Comparison of ENCODE assay signal across 27 mouse cellular contexts in the genomic region with DNA sequence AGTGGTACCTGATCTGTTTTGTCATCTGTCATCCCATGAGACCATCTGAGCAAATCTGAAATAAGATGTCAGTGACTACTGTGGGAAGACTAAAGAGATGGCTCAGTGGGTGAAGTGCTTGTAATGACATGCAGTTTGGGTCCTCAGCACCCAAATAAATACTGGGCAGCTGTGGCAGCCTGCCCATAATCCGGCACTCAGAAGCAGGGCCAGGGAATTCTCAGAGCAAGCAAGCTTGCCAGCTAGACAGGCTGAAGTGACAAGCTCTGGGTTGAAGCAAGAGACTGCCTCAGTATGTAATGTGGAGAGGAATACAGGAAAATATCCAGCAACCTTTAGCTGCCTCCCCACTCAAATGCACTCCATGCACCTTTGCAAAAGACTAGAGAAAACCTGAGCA. TPM values are rescaled to one million over a fixed set of nuclear protein-coding genes. Genes with fewer than 3 reads are reported as not detected.
A peak's percentile ranks its signal among the peaks of the same experiment; 100 is the strongest.
DNase-seq lines count a peak whose midpoint lies in the region; ATAC-seq and TF ChIP-seq lines count a peak whose summit lies in the region.
"Had no signal": no experiment of that assay in that cellular context is flagged by ENCODE, and none has a peak within 500 bp of the region (broad histone marks: within the 10 kb centered on the region; RNA-seq: fewer than 3 reads in every experiment).

No protein-coding gene starts in this region.

- H3K27ac ChIP-seq in hindbrain, embryonic 16.5 days (ENCODE audit: low read depth, low read length) = no peak overlapping the region; the same call in 1 of the 2 replicates
- H3K27ac ChIP-seq in hindbrain, embryonic 10.5 days = no peak overlapping the region
- H3K27ac ChIP-seq in midbrain, postnatal 0 days (ENCODE audit: low read depth, low read length) = no peak overlapping the region
- H3K27ac ChIP-seq in midbrain, embryonic 16.5 days (ENCODE audit: low read length) = no peak overlapping the region
- no peak overlapping the region for H3K27ac ChIP-seq in forebrain, postnatal 0 days (ENCODE audit: low read depth, low read length)
- H3K27ac ChIP-seq: embryonic facial prominence, embryonic 10.5 days; hindbrain, embryonic 12.5 days; intestine, embryonic 15.5 days; limb, embryonic 13.5 days; liver, embryonic 12.5 days; midbrain, embryonic 10.5 days; neural tube, embryonic 13.5 days; stomach, postnatal 0 days had no signal

- 53% methylated on average over 1 of the region's 1 CpGs for WGBS in hindbrain, embryonic 16.5 days
- WGBS in hindbrain, embryonic 10.5 days = 93% methylated on average over 1 of the region's 1 CpGs
- WGBS in midbrain, postnatal 0 days = 52% methylated on average over 1 of the region's 1 CpGs
- WGBS in midbrain, embryonic 16.5 days = 58% methylated on average over 1 of the region's 1 CpGs
- WGBS in forebrain, postnatal 0 days = 27% methylated on average over 1 of the region's 1 CpGs

- no peaks in the 10 kb centered on the region for H3K27me3 ChIP-seq in hindbrain, embryonic 16.5 days (replicated peaks; ENCODE audit: control insufficient read depth, insufficient read depth, low read length)
- H3K27me3 ChIP-seq in hindbrain, embryonic 10.5 days (ENCODE audit: insufficient read depth, poor library complexity, severe bottlenecking) = no peaks in the 10 kb centered on the region
- H3K27me3 ChIP-seq in midbrain, postnatal 0 days (ENCODE audit: insufficient read depth, low read length) = no peaks in the 10 kb centered on the region
- no peaks in the 10 kb centered on the region for H3K27me3 ChIP-seq in midbrain, embryonic 16.5 days (ENCODE audit: control insufficient read depth, insufficient read depth, low read depth, low read length)
- no peaks in the 10 kb centered on the region for H3K27me3 ChIP-seq in forebrain, postnatal 0 days (ENCODE audit: insufficient read depth, low read length)
- H3K27me3 ChIP-seq: hindbrain, embryonic 12.5 days; intestine, embryonic 15.5 days; limb, embryonic 13.5 days; liver, embryonic 12.5 days; neural tube, embryonic 13.5 days had no signal

- no peaks in the 10 kb centered on the region for H3K4me1 ChIP-seq in hindbrain, embryonic 16.5 days (ENCODE audit: control insufficient read depth, insufficient read depth, low read depth, low read length)
- no peaks in the 10 kb centered on the region; the same call in 1 of the 2 replicates for H3K4me1 ChIP-seq in hindbrain, embryonic 10.5 days (replicated peaks)
- peaks cover 2% of the 10 kb centered on the region; the same call in 1 of the 2 replicates for H3K4me1 ChIP-seq in midbrain, postnatal 0 days (ENCODE audit: insufficient read depth, low read length)
- no peaks in the 10 kb centered on the region for H3K4me1 ChIP-seq in midbrain, embryonic 16.5 days (ENCODE audit: control insufficient read depth, insufficient read depth, low read length)
- H3K4me1 ChIP-seq in forebrain, postnatal 0 days (ENCODE audit: insufficient read depth) = no peaks in the 10 kb centered on the region
- H3K4me1 ChIP-seq: hindbrain, embryonic 12.5 days; intestine, embryonic 15.5 days; liver, embryonic 12.5 days; midbrain, embryonic 10.5 days; neural tube, embryonic 13.5 days had no signal

- no peak for TF ChIP-seq CTCF in midbrain, postnatal 0 days (IDR thresholded peaks at IDR 0.05)
- no peak for TF ChIP-seq CTCF in forebrain, postnatal 0 days (IDR thresholded peaks at IDR 0.05; ENCODE audit: low read depth)

- H3K9ac ChIP-seq in hindbrain, embryonic 16.5 days (ENCODE audit: low read depth, low read length) = no peak overlapping the region
- no peak overlapping the region for H3K9ac ChIP-seq in midbrain, postnatal 0 days (replicated peaks; ENCODE audit: low read length, poor library complexity, severe bottlenecking)
- H3K9ac ChIP-seq in midbrain, embryonic 16.5 days (ENCODE audit: low read depth, low read length) = no peak overlapping the region
- H3K9ac ChIP-seq in forebrain, postnatal 0 days = no peak overlapping the region
- H3K9ac ChIP-seq: hindbrain, embryonic 12.5 days; intestine, embryonic 15.5 days; limb, embryonic 13.5 days; liver, embryonic 12.5 days; neural tube, embryonic 13.5 days had no signal

- no peak overlapping the region for H3K4me2 ChIP-seq in hindbrain, embryonic 16.5 days (ENCODE audit: low read length)
- H3K4me2 ChIP-seq in midbrain, postnatal 0 days (ENCODE audit: low read depth, low read length, poor library complexity, severe bottlenecking) = no peak overlapping the region
- H3K4me2 ChIP-seq in midbrain, embryonic 16.5 days (ENCODE audit: low read length) = no peak overlapping the region
- no peak overlapping the region for H3K4me2 ChIP-seq in forebrain, postnatal 0 days (ENCODE audit: low read depth)
- H3K4me2 ChIP-seq: heart, embryonic 11.5 days; hindbrain, embryonic 12.5 days; intestine, embryonic 15.5 days; limb, embryonic 13.5 days; liver, embryonic 12.5 days; neural tube, embryonic 13.5 days had no signal

- no peaks in the 10 kb centered on the region for H3K9me3 ChIP-seq in hindbrain, embryonic 16.5 days (ENCODE audit: control insufficient read depth, low read length)
- no peaks in the 10 kb centered on the region for H3K9me3 ChIP-seq in hindbrain, embryonic 10.5 days
- no peaks in the 10 kb centered on the region for H3K9me3 ChIP-seq in midbrain, postnatal 0 days (ENCODE audit: low read length)
- no peaks in the 10 kb centered on the region for H3K9me3 ChIP-seq in midbrain, embryonic 16.5 days (replicated peaks; ENCODE audit: control insufficient read depth, low read length, poor library complexity, severe bottlenecking)
- H3K9me3 ChIP-seq in forebrain, postnatal 0 days (ENCODE audit: low read length) = no peaks in the 10 kb centered on the region
- H3K9me3 ChIP-seq: embryonic facial prominence, embryonic 10.5 days; hindbrain, embryonic 12.5 days; intestine, embryonic 15.5 days; limb, embryonic 13.5 days; liver, embryonic 12.5 days; midbrain, embryonic 10.5 days; neural tube, embryonic 13.5 days had no signal

- peak; percentile 54 to 64 for DNase-seq in cerebellum, postnatal 10 days
- DNase-seq in cerebellum, postnatal 25 days = no peak
- no peak for DNase-seq in hindbrain, embryonic 10.5 days (ENCODE audit: low spot score)
- peak; percentile 64 for DNase-seq in midbrain, postnatal 0 days (ENCODE audit: low spot score)
- peak; percentile 43 for DNase-seq in forebrain, postnatal 0 days
- no peak for DNase-seq in kidney, postnatal 25 days
- DNase-seq: adrenal gland, postnatal 10 days; cerebellum, adult 8-10 months; kidney, adult 8-10 months; kidney, postnatal 10 days; layer of hippocampus, postnatal 36 days; lung, adult 18-20 months; lung, postnatal 10 days; retina, postnatal 1 day had no signal

- no peak overlapping the region for H3K4me3 ChIP-seq in hindbrain, embryonic 16.5 days (ENCODE audit: low read length)
- H3K4me3 ChIP-seq in hindbrain, embryonic 10.5 days = no peak overlapping the region
- no peak overlapping the region for H3K4me3 ChIP-seq in midbrain, postnatal 0 days (ENCODE audit: low read depth, low read length)
- H3K4me3 ChIP-seq in midbrain, embryonic 16.5 days (ENCODE audit: low read depth, low read length) = no peak overlapping the region
- H3K4me3 ChIP-seq in forebrain, postnatal 0 days (ENCODE audit: low read depth, low read length) = no peak overlapping the region
- H3K4me3 ChIP-seq: embryonic facial prominence, embryonic 10.5 days; hindbrain, embryonic 12.5 days; intestine, embryonic 15.5 days; limb, embryonic 13.5 days; liver, embryonic 12.5 days; midbrain, embryonic 10.5 days; myocyte; neural tube, embryonic 13.5 days had no signal

- 0 out of 2 replicates have a peak, but pooled peaks have one; percentile 58 for ATAC-seq in hindbrain, embryonic 16.5 days
- 0 out of 2 replicates have a peak, but pooled peaks have one; percentile 16 for ATAC-seq in midbrain, postnatal 0 days (ENCODE audit: low FRiP score)
- no peak for ATAC-seq in midbrain, embryonic 16.5 days
- ATAC-seq in forebrain, postnatal 0 days = peak; percentile 60
- ATAC-seq: activated CD4-positive, CD25-positive, alpha-beta regulatory T cell, adult 4 months; intestine, embryonic 15.5 days; liver, embryonic 12.5 days had no signal

- H3K36me3 ChIP-seq in hindbrain, embryonic 16.5 days (ENCODE audit: control insufficient read depth, insufficient read depth, low read length) = no peaks in the 10 kb centered on the region
- no peaks in the 10 kb centered on the region for H3K36me3 ChIP-seq in hindbrain, embryonic 10.5 days
- no peaks in the 10 kb centered on the region for H3K36me3 ChIP-seq in midbrain, postnatal 0 days (ENCODE audit: insufficient read depth, low read length)
- no peaks in the 10 kb centered on the region for H3K36me3 ChIP-seq in midbrain, embryonic 16.5 days (ENCODE audit: control insufficient read depth, insufficient read depth, low read length)
- H3K36me3 ChIP-seq in forebrain, postnatal 0 days (ENCODE audit: insufficient read depth) = no peaks in the 10 kb centered on the region
- H3K36me3 ChIP-seq: embryonic facial prominence, embryonic 10.5 days; hindbrain, embryonic 12.5 days; intestine, embryonic 15.5 days; limb, embryonic 13.5 days; liver, embryonic 12.5 days; midbrain, embryonic 10.5 days; neural tube, embryonic 13.5 days had no signal

RNA-seq across cellular contexts. Expression of gene Smoc1, which starts 58.6 kb away (rescaled TPM):
- 34.3 and 36.3 TPM in 2 replicates for polyA plus RNA-seq in hindbrain, embryonic 16.5 days (2015; fragmentation: Nextera tagmentation; extraction: Ambion mirVana)
- polyA plus RNA-seq in hindbrain, embryonic 10.5 days (2016; fragmentation: Nextera tagmentation; extraction: Ambion mirVana) = 21.1 and 35.2 TPM in 2 replicates
- total RNA-seq in midbrain, postnatal 0 days (2014; rRNA removed) = 28.7 and 32.0 TPM in 2 replicates
- 24.5 and 26.6 TPM in 2 replicates for polyA plus RNA-seq in midbrain, postnatal 0 days (2015; fragmentation: Nextera tagmentation; extraction: Ambion mirVana)
- polyA plus RNA-seq in midbrain, embryonic 16.5 days (2015; fragmentation: Nextera tagmentation; extraction: Ambion mirVana) = 21.6 and 29.0 TPM in 2 replicates
- 9.5 and 16.9 TPM in 2 replicates for total RNA-seq in forebrain, postnatal 0 days (2014; rRNA removed)
- polyA plus RNA-seq in forebrain, postnatal 0 days (2015; fragmentation: Nextera tagmentation; extraction: Ambion mirVana) = 7.9 and 12.3 TPM in 2 replicates

Comparison
In these comparisons a context has a peak if more than half of its experiments do, and no peak if none do; other contexts are left out.
1. DNase-seq: peak in cerebellum, postnatal 10 days (2 of 2), midbrain, postnatal 0 days (single experiment) and forebrain, postnatal 0 days (single experiment); none in cerebellum, postnatal 25 days (0 of 2), hindbrain, embryonic 10.5 days (single experiment) and kidney, postnatal 25 days (0 of 2).